Mouse (Mus musculus) intestine, postnatal 0 days (tissue): ENCODE measurements around the gene Gars. TPM values are rescaled to one million over a fixed set of nuclear protein-coding genes. Genes with fewer than 3 reads are reported as not detected.

Experiments
- ATAC-seq: fragments of 200-750 bp; cut with Nextera tagmentation; 2 replicates; pipeline ENCODE4 v1.8.0; 2017; ENCODE audit warnings: mild to moderate bottlenecking, moderate TSS enrichment, moderate library complexity
- H3K27ac ChIP-seq: fragments of 300-500 bp; sonication (generic); 2 replicates; pipeline ENCODE4 v1.5.1; 2014; ENCODE audit warnings: mild to moderate bottlenecking, low read depth, low read length, moderate library complexity
- H3K27me3 ChIP-seq: fragments of 300-500 bp; sonication (generic); replicated peaks from 2 replicates; pipeline ENCODE4 v1.6.1; 2014; ENCODE audit warnings: low read length, mixed read lengths; ENCODE audit not compliant: control insufficient read depth, insufficient read depth
- H3K36me3 ChIP-seq: fragments of 300-500 bp; sonication (generic); 2 replicates; pipeline ENCODE4 v1.6.1; 2014; ENCODE audit warnings: mild to moderate bottlenecking, moderate library complexity; ENCODE audit not compliant: control insufficient read depth, insufficient read depth
- H3K4me1 ChIP-seq: fragments of 300-500 bp; sonication (generic); replicated peaks from 2 replicates; pipeline ENCODE4 v1.6.1; 2014; ENCODE audit warnings: antibody characterized with exemption, low read length, mixed read lengths; ENCODE audit not compliant: control insufficient read depth, insufficient read depth
- H3K4me2 ChIP-seq: fragments of 300-500 bp; sonication (generic); replicated peaks from 2 replicates; pipeline ENCODE4 v1.6.1; 2014; ENCODE audit warnings: low read depth, mild to moderate bottlenecking, moderate library complexity
- H3K4me3 ChIP-seq: fragments of 300-500 bp; sonication (generic); 2 replicates; pipeline ENCODE4 v1.5.1; 2014; ENCODE audit warnings: low read depth, low read length
- H3K9ac ChIP-seq: fragments of 300-500 bp; sonication (generic); 2 replicates; pipeline ENCODE4 v1.6.1; 2014; ENCODE audit warnings: mild to moderate bottlenecking, low read depth, low read length
- H3K9me3 ChIP-seq: fragments of 300-500 bp; sonication (generic); 2 replicates; pipeline ENCODE4 v1.6.1; 2016; ENCODE audit warnings: mixed run types; ENCODE audit not compliant: control insufficient read depth
- CTCF ChIP-seq: sonication (generic); IDR thresholded peaks from 2 replicates; pipeline ENCODE4 v1.5.1; 2016; ENCODE audit warnings: low read depth, mild to moderate bottlenecking, control low read depth, antibody characterized with exemption, moderate library complexity
- WGBS: fragments of 180-500 bp; shearing (Covaris S2); extraction: QIAGEN DNeasy Blood & Tissue Kit; methylation state at CpG from one replicate; pipeline ENCODE4 v1.1.7; 2014; 5-methylcytosine and 5-hydroxymethylcytosine counted together
- polyA plus RNA-seq: library from polyadenylated mRNA; unstranded; fragments of >200 nt; fragmentation: Nextera tagmentation; extraction: Ambion mirVana; gene quantifications from 2 replicates; pipeline ENCODE4 v1.2.1, GENCODE M21; 2015

Gene Gars
- polyA plus RNA-seq, 1 experiment from 2014 or later: 67.7 TPM

DNA sequence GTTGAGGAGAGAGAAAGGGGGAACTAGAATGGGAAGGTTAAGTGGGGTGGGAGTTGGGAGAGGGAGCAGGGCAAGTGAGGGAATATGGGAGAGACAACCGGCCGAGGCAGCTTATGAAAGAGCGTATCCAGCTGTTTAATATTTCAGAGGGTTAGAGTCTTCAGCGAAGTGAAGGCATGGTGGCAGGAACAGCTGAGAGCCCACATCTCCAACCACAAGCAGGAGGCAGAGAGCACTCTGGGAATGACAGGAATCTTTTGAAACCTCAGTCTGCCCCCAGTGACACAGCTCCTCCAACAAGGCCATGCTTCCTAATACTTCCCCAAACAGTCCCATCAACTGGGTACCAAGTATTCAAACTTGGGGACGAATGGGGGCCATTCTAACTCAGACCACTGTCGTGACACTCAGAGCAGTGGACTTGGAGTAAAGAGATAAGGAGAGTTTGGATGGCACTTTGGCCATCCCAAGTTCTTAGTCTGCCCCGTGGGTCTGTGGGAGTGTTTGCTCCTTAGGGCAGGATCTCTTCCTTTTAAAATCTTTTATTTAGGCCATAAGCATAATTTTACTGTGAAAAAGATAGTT, 22.5 kb downstream of the Gars start:
- Histone ChIP-seq H3K9me3 (no peaks in the 10 kb centered on the region), H3K9ac (no peak overlapping the region), H3K27ac (no peak overlapping the region), H3K27me3 (no peaks in the 10 kb centered on the region), H3K36me3 (peaks cover 74% of the 10 kb centered on the region), H3K4me2 (no peak overlapping the region), H3K4me3 (no peak overlapping the region), H3K4me1 (no peaks in the 10 kb centered on the region)
- 88% methylated on average over 7 of the region's 7 CpGs for WGBS
- TF ChIP-seq CTCF: no peak
- ATAC-seq: no peak

DNA sequence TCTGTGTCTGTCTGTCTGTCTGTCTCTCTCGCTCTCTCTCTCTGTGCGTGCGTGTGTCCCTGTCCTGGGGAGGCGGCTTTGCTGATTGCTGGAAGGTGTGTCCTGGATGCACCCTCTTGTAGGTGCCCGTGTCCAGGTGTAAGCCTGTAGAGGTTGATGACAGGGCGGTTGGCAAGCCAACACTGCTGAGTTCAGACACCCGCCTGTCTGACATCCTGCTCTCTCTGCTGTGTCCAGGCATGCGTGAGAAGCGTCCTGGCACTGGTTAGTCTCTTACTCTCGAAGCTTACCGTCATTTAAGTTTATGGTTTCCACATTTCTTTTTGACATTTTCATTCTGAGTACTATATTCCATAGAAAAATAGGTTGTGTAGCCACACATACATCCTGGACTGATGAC, 23.5 kb downstream of the Gars start:
- 90% methylated on average over 11 of the region's 11 CpGs for WGBS
- Histone ChIP-seq H3K4me3 (no peak overlapping the region), H3K27ac (no peak overlapping the region), H3K9me3 (no peaks in the 10 kb centered on the region), H3K4me2 (no peak overlapping the region), H3K4me1 (no peaks in the 10 kb centered on the region), H3K9ac (no peak overlapping the region), H3K27me3 (no peaks in the 10 kb centered on the region), H3K36me3 (peaks cover 74% of the 10 kb centered on the region)
- ATAC-seq: no peak
- TF ChIP-seq CTCF: no peak

DNA sequence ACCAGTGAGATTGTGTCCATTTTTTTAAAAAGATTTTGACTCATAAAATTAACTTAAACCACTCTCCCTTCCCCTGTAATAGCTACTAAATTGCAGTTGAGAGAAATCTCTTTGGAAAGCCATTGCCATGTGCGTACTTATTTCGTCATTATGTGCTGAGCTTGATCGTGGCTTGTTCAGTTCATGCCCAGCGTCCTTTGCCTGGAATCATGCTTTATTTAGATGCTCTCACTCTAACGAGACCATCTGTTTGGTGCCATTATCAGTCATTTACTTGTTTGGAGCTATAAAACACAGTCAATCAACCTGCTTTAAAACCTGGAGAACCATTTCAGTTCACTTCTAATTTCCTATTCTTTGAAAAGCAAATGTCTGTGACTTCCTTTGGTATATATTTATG, 24.4 kb downstream of the Gars start:
- no peaks in the 10 kb centered on the region for H3K9me3 ChIP-seq
- H3K4me1 ChIP-seq: no peaks in the 10 kb centered on the region
- no peak for ATAC-seq
- peaks cover 73% of the 10 kb centered on the region for H3K36me3 ChIP-seq
- TF ChIP-seq CTCF: no peak
- no peak overlapping the region for H3K27ac ChIP-seq
- 79% methylated on average over 5 of the region's 5 CpGs for WGBS
- no peak overlapping the region for H3K9ac ChIP-seq
- no peak overlapping the region for H3K4me2 ChIP-seq
- no peaks in the 10 kb centered on the region for H3K27me3 ChIP-seq
- no peak overlapping the region for H3K4me3 ChIP-seq

DNA sequence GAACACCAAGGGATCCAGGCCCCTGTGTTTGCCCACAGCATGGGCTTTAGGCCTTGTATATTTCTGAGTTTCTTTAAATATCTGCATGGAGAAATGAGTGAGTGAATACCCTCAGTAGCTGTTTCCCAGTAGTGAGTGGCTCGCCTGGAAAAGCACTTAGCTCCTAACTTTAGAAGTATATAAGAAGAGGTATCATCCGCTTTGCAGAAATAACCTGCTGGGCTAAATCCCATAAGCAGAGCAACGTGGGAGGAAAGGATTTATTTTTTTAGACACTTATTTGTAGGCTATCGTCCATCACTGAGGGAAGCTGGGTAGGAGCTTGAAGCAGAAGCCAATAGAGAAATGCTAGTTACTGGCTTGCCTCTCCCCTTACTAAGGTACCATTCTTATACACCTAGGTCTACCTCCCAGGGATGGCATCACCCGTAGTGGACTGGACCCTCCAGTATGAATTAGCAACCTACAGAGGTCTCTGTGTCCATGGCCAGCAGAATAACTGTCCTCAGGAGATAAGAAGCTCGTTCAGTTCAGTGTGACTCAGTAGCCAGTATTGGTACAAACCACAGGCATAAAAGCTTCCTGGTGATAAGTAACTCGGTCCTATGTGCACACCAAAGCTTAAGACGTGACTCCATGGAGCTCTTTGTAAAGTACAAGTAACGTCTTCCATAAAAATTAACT, 26.1 kb downstream of the Gars start:
- Histone ChIP-seq H3K4me1 (no peaks in the 10 kb centered on the region), H3K9ac (no peak overlapping the region), H3K36me3 (peaks cover 77% of the 10 kb centered on the region), H3K4me2 (no peak overlapping the region), H3K9me3 (no peaks in the 10 kb centered on the region), H3K4me3 (no peak overlapping the region), H3K27ac (no peak overlapping the region), H3K27me3 (no peaks in the 10 kb centered on the region)
- TF ChIP-seq CTCF: no peak
- no peak for ATAC-seq
- 78% methylated on average over 9 of the region's 9 CpGs for WGBS

DNA sequence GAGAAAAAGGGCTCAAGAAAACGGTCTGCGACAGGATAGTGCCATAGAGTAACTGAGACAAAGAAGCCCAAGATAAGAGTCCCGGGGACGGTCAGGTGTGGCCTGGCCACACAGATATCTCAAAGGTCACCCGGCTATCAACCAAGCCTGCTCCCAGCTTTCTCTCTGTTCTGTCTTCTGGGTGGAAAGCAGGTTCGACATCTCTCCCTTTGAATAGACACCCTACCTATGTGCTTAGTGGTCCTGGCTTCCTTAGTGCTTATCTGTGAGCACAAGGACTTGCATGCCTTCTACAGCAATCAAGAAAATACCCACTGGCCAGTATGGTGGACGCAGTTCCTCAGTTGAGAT, 26.6 kb downstream of the Gars start:
- ATAC-seq: no peak
- Histone ChIP-seq H3K27ac (no peak overlapping the region), H3K9me3 (no peaks in the 10 kb centered on the region), H3K36me3 (peaks cover 79% of the 10 kb centered on the region), H3K4me3 (no peak overlapping the region), H3K4me2 (no peak overlapping the region), H3K4me1 (no peaks in the 10 kb centered on the region), H3K9ac (no peak overlapping the region), H3K27me3 (no peaks in the 10 kb centered on the region)
- 72% methylated on average over 7 of the region's 7 CpGs for WGBS
- no peak for TF ChIP-seq CTCF

DNA sequence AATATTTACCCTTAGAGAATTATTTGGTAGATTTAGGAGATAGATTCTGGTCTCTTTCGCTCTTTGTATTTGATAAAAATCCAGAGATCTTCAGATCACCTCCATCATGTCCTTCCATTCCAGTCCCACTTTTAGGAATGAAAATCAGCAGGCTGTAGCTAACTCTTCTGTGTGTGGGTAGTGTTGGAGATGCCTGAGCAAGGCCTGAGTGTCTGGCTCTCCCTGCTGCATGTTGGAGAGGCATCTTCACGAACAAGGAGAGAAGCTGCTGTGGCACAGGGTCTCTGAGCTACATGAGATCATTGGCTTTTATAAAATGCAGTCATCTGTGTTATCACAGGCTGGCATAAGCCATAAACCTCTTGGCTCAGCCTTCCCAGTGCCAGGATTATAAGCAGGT, 28.1 kb downstream of the Gars start:
- no peaks in the 10 kb centered on the region for H3K4me1 ChIP-seq
- H3K4me2 ChIP-seq: no peak overlapping the region
- no peaks in the 10 kb centered on the region for H3K9me3 ChIP-seq
- no peaks in the 10 kb centered on the region for H3K27me3 ChIP-seq
- H3K9ac ChIP-seq: no peak overlapping the region
- WGBS: 92% methylated on average over 2 of the region's 2 CpGs
- H3K4me3 ChIP-seq: no peak overlapping the region
- H3K36me3 ChIP-seq: peaks cover 72% of the 10 kb centered on the region
- no peak for ATAC-seq
- H3K27ac ChIP-seq: no peak overlapping the region
- no peak for TF ChIP-seq CTCF
